Mouse (Mus musculus) spleen, embryonic (tissue): ENCODE data around the gene Zfp282.

Source experiments
- CTCF ChIA-PET: fragments of 350-600 bp; sonication (Branson Sonifier 250); formaldehyde crosslinking; loops from one replicate; lab custom pipeline; 2022; lab: Charles Lee

Gene Zfp282

DNA sequence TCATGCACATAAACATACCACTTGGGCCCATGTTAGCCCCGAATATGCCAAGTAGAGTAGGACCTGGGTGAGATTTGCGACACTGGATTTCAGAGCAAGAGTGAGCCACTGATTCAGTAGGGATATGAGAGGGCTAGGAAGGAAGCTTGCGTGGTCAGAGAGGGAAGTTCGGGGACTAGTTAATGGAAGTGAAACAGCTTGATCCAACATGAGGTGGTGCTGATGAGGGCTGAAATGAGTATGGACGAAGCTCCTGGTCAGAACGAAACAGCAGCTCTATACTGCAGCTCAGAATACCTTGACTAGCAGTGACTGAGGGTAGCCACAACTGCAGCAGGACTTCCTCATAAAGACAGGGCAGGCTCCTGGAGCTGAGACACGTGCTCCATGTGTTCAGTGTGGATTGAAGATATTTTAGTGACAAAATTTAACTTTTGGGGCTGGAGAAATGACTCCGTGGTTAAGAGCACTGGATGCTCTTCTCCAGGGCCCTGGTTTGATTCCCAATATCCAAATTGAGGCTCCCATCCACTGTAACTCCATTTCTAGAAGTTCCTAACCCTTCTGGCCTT, 11.9 kb downstream of the Zfp282 start:
- CTCF ChIA-PET, result no interaction called here

- CTCF ChIA-PET, result no interaction called here
Measured at GRCm38 (mm10) chr6:47899416-47899815, 22.4 kb downstream of the Zfp282 start.

DNA sequence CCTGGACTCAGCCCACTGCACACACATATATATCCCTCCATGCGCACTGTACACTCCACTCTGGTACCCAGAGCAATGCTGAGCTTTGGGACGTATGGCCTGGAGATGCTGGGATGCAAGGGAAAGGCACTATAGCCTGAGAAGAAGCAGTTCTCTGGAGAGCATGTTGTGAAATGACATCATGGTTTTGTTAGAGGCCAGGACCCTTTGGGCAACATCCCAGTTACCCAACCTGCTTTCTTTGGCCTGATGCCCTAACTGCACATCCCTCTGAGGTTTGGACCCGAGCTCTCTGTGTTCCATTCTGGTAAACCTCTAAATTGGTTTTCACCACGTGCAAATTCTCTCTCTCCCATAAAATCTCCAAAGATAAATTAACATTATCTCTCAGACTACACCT, 26.6 kb downstream of the Zfp282 start:
- CTCF ChIA-PET, result no interaction called here

GRCm38 (mm10) chr6:47904361-47904760, 27.4 kb downstream of the Zfp282 start:
- CTCF ChIA-PET, result no interaction called here

GRCm38 (mm10) chr6:47904917-47905695, 28.1 kb downstream of the Zfp282 start:
- CTCF ChIA-PET, result no interaction called here

GRCm38 (mm10) chr6:47906326-47906725, 29.3 kb downstream of the Zfp282 start:
- CTCF ChIA-PET, result no interaction called here

GRCm38 (mm10) chr6:47909007-47909406, 32.0 kb downstream of the Zfp282 start:
- CTCF ChIA-PET, result no interaction called here

- CTCF ChIA-PET, result no interaction called here
Measured at GRCm38 (mm10) chr6:47911650-47912049, 34.6 kb downstream of the Zfp282 start.

GRCm38 (mm10) chr6:47912991-47913390, 36.0 kb downstream of the Zfp282 start:
- CTCF ChIA-PET, result no interaction called here

- CTCF ChIA-PET, result no interaction called here
Measured at GRCm38 (mm10) chr6:47917051-47917450, 40.0 kb downstream of the Zfp282 start.

DNA sequence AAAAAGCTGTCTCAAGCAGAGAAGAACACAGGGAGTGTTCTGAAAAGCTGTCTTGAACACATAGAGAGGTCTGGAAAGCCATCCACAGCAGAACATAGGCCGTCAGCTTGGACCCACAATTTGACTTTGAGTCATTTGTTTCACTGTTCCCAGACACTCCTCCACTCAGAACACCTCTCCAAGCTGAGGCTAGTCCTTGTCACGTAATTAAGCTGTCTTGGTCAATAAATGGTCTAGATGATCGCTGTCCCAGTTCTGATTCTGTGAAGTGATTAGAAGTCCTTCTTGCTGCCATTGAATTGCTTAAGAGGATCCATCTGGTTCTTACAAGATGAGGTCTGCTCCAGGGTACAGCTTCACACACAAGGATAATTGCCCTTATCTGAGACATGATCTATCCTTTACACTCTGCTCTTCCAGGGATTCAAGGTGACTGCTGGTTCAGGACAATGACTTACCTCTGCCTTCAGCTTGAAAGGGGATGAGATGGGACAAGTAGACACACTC, 41.8 kb downstream of the Zfp282 start:
- CTCF ChIA-PET, result no interaction called here

- CTCF ChIA-PET, result no interaction called here
Measured at GRCm38 (mm10) chr6:47919646-47920446, 42.8 kb downstream of the Zfp282 start.

- CTCF ChIA-PET, result no interaction called here
Measured at GRCm38 (mm10) chr6:47920447-47921340, 43.7 kb downstream of the Zfp282 start, which contains the start of gene Zfp212. Gene Zfp212 (plus strand): TSS chr6:47920476.

GRCm38 (mm10) chr6:47942461-47942860, 65.5 kb downstream of the Zfp282 start:
- CTCF ChIA-PET, result no interaction called here

DNA sequence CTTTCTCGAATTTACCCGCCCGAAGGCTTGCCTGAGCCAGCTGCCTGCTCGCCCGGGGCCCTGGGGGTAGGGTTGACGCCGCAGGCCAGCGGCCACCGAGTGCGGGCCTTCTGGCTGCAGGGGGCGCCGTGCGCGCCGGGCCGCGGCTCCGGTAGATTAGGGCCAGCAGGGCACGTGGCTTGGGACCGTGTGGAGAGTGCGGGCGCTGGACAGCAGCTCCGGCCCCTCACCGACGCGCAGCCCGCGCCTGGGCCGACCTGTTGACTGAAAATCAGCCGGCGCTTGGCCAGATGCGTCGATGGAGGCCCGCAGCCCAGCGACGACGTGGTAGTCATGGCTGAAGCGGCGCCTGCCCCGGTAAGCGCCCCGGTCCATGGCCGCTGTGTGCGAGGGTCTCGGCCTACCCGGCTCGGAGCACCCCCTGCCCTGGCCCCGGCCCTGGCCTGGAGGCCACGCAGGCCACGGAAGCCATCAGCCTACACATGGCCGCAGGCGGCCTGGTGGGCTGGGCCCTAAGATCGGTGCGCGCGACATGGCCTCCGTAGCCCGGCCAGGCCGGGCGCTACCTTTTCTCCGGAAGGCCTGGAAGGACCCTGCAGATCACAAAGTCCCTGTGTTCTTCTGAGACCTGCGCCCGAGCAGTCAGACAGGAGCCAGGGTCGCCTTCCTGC, 66.2 kb downstream of the Zfp282 start:
- CTCF ChIA-PET, result interaction anchor here (0.8 kb wide), 1 partner anchor 11 kb away, joined by 6 read pairs; the partner anchor contains the start of gene Zfp956

- CTCF ChIA-PET, result interaction anchor here (0.8 kb wide), 1 partner anchor 10 kb away, joined by 6 read pairs; the partner anchor contains the start of gene Zfp956
Measured at GRCm38 (mm10) chr6:47943721-47944120, 66.7 kb downstream of the Zfp282 start.

- CTCF ChIA-PET, result no interaction called here
Measured at GRCm38 (mm10) chr6:47947388-47947787, 70.4 kb downstream of the Zfp282 start.

DNA sequence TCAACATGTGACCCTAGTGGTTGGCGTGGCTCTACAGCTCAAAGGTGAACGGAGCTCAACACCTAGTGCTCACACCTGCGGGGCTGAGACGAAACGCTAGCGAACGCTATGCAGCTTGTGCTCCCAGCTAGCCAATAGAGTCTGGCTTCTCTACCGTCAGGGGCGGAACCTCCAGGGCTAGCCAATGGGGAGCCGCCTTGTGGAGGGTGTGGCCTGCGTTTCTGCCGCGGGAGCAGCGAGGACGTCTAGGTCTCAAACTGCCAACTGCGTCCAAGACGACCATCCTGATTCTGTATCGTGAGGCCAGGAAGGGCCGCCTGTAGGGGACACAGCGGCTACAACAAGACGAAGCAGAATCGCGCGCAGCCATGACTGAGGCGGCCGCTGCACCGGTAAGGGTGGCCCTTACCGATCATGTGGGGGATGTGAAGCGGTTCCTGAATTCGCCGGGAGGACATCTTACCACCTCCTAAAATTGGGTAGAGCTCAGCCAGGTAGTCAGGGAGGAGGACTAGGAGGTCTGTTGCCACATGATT, 76.3 kb downstream of the Zfp282 start, which contains the start of gene Zfp956:
Gene Zfp956 (plus strand): TSS at position 200 of the 536 bp plus-strand sequence.
- CTCF ChIA-PET, result interaction anchor here (1.0 kb wide), 1 partner anchor 9 kb away, joined by 6 read pairs; no protein-coding TSS in a partner anchor

DNA sequence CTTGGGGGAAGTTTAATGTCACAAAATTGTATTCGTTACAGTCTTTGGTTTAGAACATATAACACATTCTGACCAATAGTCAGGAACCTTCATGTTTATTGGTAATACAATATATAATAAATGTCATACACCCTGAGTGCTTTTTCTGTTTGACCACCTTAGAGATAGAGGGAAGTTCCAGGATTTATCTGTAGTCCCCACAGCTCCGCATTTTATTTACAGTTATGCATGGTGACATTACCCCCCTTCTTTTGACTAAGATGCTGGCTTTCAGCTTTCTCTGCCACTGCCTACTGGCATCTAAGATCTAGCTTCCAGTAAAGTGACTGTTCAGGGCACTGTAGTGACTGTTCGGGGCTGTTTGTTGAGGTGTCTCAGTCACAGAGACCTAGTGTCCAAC, 77.4 kb downstream of the Zfp282 start:
- CTCF ChIA-PET, result no interaction called here

DNA sequence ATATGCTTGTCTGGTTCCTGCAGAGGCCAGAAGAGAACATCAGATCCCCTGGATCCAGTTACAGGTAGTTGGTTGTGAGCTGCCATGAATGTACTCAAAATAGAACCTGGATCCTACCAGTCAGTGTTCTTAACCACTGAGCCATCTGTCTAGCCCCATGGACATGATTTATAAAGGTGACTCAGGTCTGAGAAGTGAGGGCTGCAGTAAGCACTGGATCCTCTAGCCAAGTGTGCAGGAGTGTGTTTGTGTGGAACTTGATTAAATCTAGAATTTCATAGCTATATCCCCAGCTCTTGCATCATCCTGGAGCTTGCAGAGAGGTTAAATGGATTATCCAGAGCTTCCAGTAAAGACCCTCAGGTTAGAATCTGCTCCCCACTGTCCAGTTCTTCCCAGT, 80.8 kb downstream of the Zfp282 start:
- CTCF ChIA-PET, result no interaction called here
